Mouse (Mus musculus) embryonic fibroblast, embryonic 13.5 days (primary cell): ENCODE results near the gene Vwa8. TPM values are rescaled to one million over a fixed set of nuclear protein-coding genes. Genes with fewer than 3 reads are reported as not detected.

ENCODE experiments used
- H3K27ac ChIP-seq: 2 replicates; pipeline ENCODE4 v1.5.1; 2012; ENCODE audit warnings: low read length, control low read depth, inconsistent platforms; ENCODE audit not compliant: insufficient read depth
- H3K4me1 ChIP-seq: 2 replicates; pipeline ENCODE4 v1.6.1; 2011; ENCODE audit warnings: low read length; ENCODE audit not compliant: control insufficient read depth, insufficient read depth
- H3K4me3 ChIP-seq: 2 replicates; pipeline ENCODE4 v1.5.1; 2011; ENCODE audit warnings: mild to moderate bottlenecking, control low read depth, low read length; ENCODE audit not compliant: insufficient read depth
- CTCF ChIP-seq: IDR thresholded peaks from 2 replicates; pipeline ENCODE4 v1.5.1; 2011; ENCODE audit warnings: mild to moderate bottlenecking, control low read depth, low read length, moderate library complexity, borderline replicate concordance; ENCODE audit not compliant: insufficient read depth
- POLR2A ChIP-seq: IDR thresholded peaks from 2 replicates; pipeline ENCODE4 v1.6.1; 2011; ENCODE audit warnings: low read depth, mild to moderate bottlenecking, control low read depth, low read length, moderate library complexity
- polyA plus RNA-seq: library from polyadenylated mRNA; stranded (reverse); fragments of >200 nt; gene quantifications from 2 replicates; pipeline ENCODE4 v1.2.4, GENCODE M21; 2011; ENCODE audit warnings: low read depth; ENCODE audit not compliant: missing spikeins, insufficient read length

The Vwa8 gene
- polyA plus RNA-seq, 1 experiment: 20.1 TPM

DNA sequence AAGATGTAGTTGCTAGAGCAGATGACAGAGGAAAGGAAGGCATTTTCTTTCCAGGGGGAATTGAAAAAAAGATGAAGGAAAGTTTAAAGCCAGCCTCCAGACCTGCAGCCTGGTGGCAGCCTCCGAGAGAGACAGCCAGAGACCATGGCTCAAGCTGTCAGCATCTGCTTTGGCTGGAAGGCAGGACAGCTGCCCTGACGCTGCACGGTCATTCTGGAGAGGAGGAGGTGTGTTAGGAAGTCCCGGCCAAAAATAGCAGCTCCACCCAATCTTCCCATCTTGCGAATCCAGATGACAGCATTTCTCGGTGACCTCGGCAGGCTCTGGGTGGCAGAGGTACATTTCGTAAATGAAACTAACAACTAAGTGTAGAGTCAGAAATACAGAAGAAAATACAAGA, 225.9 kb downstream of the Vwa8 start:
- peaks cover 8% of the 10 kb centered on the region for H3K4me1 ChIP-seq
- TF ChIP-seq CTCF: no peak
- no peak for TF ChIP-seq POLR2A

DNA sequence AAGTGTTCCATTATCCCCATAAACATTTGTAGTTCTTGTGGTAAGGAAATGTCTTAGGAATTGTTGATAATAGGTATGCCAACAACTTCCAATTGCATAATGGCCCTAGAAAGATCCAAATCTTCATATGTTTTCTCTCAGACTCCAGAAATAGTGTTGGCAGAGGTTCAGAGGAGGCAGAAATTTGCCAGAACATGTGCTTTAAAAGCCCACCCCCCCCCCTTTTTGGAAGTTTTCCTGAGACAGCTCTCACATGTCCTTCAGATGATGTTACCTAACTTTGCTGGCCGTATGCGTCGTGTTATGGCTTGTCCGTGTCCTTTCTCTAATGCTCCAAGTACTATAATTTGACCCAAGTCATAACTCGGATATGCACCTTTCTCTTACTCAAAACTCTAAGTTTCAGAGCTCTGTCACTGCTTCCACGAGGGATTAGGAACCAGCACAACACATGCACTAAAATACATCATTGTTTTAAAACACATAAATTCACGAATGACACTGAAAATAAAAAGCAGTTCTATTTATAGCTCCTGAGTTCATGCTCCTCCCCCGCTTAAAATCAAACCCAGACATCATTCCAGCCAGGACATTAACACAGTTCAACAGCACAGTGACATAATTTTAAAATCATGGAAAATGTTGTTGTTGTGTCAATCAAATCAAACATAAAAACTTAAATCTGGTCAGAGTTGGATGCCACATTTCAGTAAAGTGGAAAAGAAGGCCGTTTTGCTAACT, 227.9 kb downstream of the Vwa8 start:
- TF ChIP-seq CTCF (no peak), POLR2A (no peak)
- Histone ChIP-seq H3K4me3 (no peak overlapping the region), H3K4me1 (peaks cover 8% of the 10 kb centered on the region), H3K27ac (peak overlapping the region; percentile 86)

More for the DNA sequence above, 225.9 kb downstream of the Vwa8 start:
- Histone ChIP-seq H3K27ac (no peak overlapping the region), H3K4me3 (no peak overlapping the region)

GRCm38 (mm10) chr14:79083573-79083972, 234.7 kb downstream of the Vwa8 start:
- TF ChIP-seq CTCF (no peak), POLR2A (no peak)
- H3K4me1 ChIP-seq: peaks cover 13% of the 10 kb centered on the region
- no peak overlapping the region for H3K4me3 ChIP-seq
- no peak overlapping the region for H3K27ac ChIP-seq

- Histone ChIP-seq H3K27ac (no peak overlapping the region), H3K4me1 (peaks cover 16% of the 10 kb centered on the region), H3K4me3 (no peak overlapping the region)
- no peak for TF ChIP-seq CTCF
- no peak for TF ChIP-seq POLR2A
Observed at GRCm38 (mm10) chr14:79086006-79086405, 237.2 kb downstream of the Vwa8 start.

GRCm38 (mm10) chr14:79089464-79089863, 240.6 kb downstream of the Vwa8 start:
- Histone ChIP-seq H3K4me3 (no peak overlapping the region), H3K4me1 (peaks cover 13% of the 10 kb centered on the region), H3K27ac (peak overlapping the region; percentile 36)
- no peak for TF ChIP-seq CTCF
- TF ChIP-seq POLR2A: no peak

DNA sequence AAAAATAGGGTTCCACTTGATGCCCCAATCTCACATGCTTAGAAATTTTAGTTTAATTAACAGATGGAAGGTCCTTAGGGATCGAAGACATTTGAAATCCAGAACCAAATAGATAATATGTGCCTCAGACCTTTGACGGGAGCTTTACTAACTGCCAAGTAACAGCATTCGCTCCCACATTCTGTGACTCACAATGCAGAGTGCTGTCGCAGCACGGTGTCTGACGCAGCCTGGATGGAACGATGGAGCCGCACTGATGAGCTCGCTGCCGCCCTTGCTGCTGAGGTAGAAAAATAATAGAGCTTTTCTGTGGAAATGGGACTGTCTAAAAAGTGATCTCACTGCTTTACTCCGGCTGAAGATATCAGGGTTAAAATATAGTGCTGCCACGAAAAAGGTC, 248.3 kb downstream of the Vwa8 start:
- Histone ChIP-seq H3K4me1 (no peaks in the 10 kb centered on the region), H3K27ac (no peak overlapping the region), H3K4me3 (no peak overlapping the region)
- no peak for TF ChIP-seq CTCF
- no peak for TF ChIP-seq POLR2A

- H3K4me1 ChIP-seq: peaks cover 2% of the 10 kb centered on the region; the same call in 1 of the 2 replicates
Observed at GRCm38 (mm10) chr14:79106655-79107515, 258.0 kb downstream of the Vwa8 start.

DNA sequence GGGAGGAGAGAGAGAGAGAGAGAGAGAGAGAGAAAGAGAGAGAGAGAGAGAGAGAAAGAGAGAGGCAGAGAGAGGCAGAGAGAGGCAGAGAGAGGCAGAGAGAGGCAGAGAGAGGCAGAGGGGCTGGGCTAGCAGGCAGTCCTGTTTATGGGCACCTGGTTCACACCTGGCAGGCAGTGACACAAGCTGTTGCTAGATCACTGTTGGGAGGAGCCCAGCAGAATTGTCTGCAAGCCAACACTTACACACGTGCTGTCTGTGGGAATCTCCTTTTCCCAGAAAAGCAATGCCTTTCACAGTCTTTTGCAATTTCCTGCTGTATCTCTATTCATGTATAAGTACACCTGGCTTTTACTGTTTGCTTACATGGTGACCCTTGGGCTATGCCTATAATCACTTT, 260.5 kb downstream of the Vwa8 start:
- peaks cover 10% of the 10 kb centered on the region for H3K4me1 ChIP-seq
- H3K27ac ChIP-seq: no peak overlapping the region
- TF ChIP-seq CTCF: no peak
- H3K4me3 ChIP-seq: no peak overlapping the region

More at GRCm38 (mm10) chr14:79106655-79107515, 258.0 kb downstream of the Vwa8 start:
- Histone ChIP-seq H3K27ac (no peak overlapping the region), H3K4me3 (no peak overlapping the region)
- TF ChIP-seq POLR2A (no peak), CTCF (peak; percentile 78; the same call in 1 of the 2 replicates)

DNA sequence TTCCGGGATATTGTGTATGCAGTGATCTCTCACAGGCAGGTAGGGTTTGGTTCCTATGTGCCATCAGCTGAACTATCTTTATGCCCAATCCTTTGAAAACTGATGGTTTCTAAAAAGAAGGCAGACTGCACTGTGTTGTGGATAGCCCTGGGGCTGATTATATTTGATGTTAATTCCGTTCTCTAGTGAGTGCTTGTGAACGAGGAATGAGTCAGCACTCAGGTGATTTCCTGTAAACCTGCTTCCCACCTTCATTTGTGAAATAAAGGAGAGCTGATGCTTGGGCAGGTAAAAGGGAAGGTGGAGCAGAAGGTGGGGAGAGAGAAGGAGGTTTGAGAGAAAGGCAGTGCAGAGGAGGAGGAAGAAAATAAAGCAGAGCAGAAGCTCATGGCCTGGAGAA, 261.2 kb downstream of the Vwa8 start:
- H3K4me1 ChIP-seq: peaks cover 14% of the 10 kb centered on the region
- H3K27ac ChIP-seq: no peak overlapping the region
- no peak for TF ChIP-seq CTCF
- no peak for TF ChIP-seq POLR2A
- H3K4me3 ChIP-seq: no peak overlapping the region

DNA sequence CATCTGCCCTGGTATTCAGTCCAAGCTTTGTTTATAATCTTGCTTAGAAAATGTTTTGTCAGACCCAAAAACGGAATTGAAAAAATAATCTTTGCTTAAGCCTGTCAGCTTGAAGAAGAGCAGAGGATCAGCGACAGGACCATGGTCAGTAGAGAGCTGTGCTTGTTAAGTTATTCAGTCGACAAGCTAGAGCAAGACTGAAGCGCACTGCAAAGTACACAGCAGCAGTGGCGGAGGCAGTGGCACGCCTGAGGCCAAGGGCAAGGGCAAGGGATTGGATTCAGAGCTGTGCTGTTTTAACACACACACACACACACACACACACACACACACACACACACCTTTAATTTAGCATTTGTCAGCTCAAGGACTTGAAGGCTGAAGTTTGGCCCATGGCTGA, 263.2 kb downstream of the Vwa8 start:
- Histone ChIP-seq H3K4me1 (peaks cover 16% of the 10 kb centered on the region), H3K4me3 (no peak overlapping the region), H3K27ac (no peak overlapping the region)
- no peak for TF ChIP-seq POLR2A
